Mouse (Mus musculus) heart, postnatal 0 days (tissue): ENCODE measurements around the gene Carmil2.
A peak's percentile ranks its signal among the peaks of the same experiment; 100 is the strongest.

Experiments used
- CTCF ChIP-seq: IDR thresholded peaks from 2 replicates; pipeline ENCODE4 v1.5.1; 2016; ENCODE audit warnings: antibody characterized with exemption, control low read depth, low read depth
- EP300 ChIP-seq: IDR thresholded peaks from 2 replicates; pipeline ENCODE4 v1.6.1; 2016; ENCODE audit warnings: antibody characterized with exemption, low read depth

GRCm38 (mm10) chr8:105685796-105686308, at the start of gene Carmil2:
- TF ChIP-seq CTCF (peak; percentile 65), EP300 (no peak)
